Mouse (Mus musculus): Measurements from ENCODE around the gene Lingo2. TPM values are rescaled to one million over a fixed set of nuclear protein-coding genes. Genes with fewer than 3 reads are reported as not detected.
"Not testable (repeated sequence)": the region's sequence is repeated elsewhere in the genome, so short reads cannot be mapped to it uniquely, and the experiment has no call there.

Lingo2 gene
- polyA plus RNA-seq, 1 experiment from 2014 or later = 8.2 TPM

- ATAC-seq (ENCODE audit: insufficient number of reproducible peaks, insufficient read depth, low FRiP score, low TSS enrichment) = no peak
- H3K9me3 ChIP-seq = no peaks in the 10 kb centered on the region
- 85% methylated on average over 5 of the region's 5 CpGs for WGBS
- H3K27ac ChIP-seq = no peak overlapping the region
- no peak overlapping the region for H3K4me2 ChIP-seq (replicated peaks)
- no peak overlapping the region for H3K4me3 ChIP-seq
- H3K27me3 ChIP-seq = no peaks in the 10 kb centered on the region
- H3K9ac ChIP-seq = no peak overlapping the region
- H3K4me1 ChIP-seq = no peaks in the 10 kb centered on the region
- no peaks in the 10 kb centered on the region for H3K36me3 ChIP-seq
Observed at GRCm38 (mm10) chr4:35690521-35690920, 1261.0 kb downstream of the Lingo2 start.

GRCm38 (mm10) chr4:35688498-35689240 is 1262.9 kb downstream of the Lingo2 start:
- ATAC-seq (ENCODE audit: insufficient number of reproducible peaks, insufficient read depth, low FRiP score, low TSS enrichment); H3K4me1 ChIP-seq; H3K9me3 ChIP-seq; H3K4me3 ChIP-seq; H3K36me3 ChIP-seq; H3K4me2 ChIP-seq (replicated peaks); H3K27ac ChIP-seq; H3K27me3 ChIP-seq; H3K9ac ChIP-seq: not testable (repeated sequence)
- 81% methylated on average over 5 of the region's 5 CpGs for whole genome bisulfite sequencing

MicroRNAs within 50 kb of the gene (microRNA counts, 519-probe panel; counts per million panel counts)
- microRNA mmu-miR-873 = 460 counts per million, percentile 65 among the panel's probes with 10 or more counts
- 460 counts per million, percentile 65 among the panel's probes with 10 or more counts for microRNA mmu-miR-876-3p
- 460 counts per million, percentile 65 among the panel's probes with 10 or more counts for microRNA mmu-miR-876-5p

Small RNAs within 50 kb of the gene (microRNA-seq; reads per million reads assigned to microRNA genes)
- gene Mir873a = not detected
- gene Mir873b = not detected
- gene Mir876 = not detected
